Mouse (Mus musculus) c-Kit-positive CD71-positive TER-119-positive erythroid progenitor cells, embryonic 14.5 days (primary cell): ENCODE data around the gene Rplp1.

Experiments
- DNase-seq: peaks from one replicate; pipeline ENCODE4 v3.0.0-alpha.2; 2013; ENCODE audit warnings: low spot score

Rplp1 gene

DNA sequence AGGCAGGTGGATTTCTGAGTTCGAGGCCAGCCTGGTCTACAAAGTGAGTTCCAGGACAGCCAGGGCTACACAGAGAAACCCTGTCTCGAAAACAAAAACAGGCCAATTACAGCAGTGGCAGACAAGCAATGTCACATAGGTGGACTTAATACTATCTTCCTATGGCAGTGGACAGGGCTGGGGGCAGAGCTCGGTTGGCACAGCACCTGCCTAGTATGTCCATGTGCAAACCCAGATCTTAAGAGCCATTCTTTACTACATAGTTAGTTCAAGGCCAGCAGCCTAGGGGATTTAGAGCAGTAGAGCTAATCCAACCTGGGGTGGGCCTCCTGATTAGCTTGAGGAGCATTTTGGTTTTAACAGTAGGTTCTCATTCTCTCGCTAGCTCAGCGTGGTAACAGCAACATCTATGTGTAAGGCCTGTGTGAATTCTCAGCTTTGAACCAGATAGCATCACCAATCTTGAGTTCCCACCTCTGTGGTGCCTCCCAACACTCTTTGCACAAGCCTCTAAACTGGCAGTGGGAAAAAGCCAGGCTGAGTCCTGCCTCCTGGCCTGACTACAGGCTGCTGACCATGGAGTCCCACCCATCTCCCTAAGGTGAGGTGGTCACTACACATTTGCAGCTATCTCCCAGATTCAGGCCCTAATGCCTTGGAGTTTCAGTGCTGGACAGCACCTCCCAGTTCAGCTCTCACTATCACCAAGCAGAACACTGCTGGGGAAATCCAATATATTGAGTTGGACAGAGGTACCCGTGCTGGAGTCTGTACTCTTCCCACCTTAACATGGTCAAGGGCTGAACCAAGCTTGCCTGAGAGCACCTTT, 2.8 kb downstream of the Rplp1 start:
- no peak for DNase-seq

DNA sequence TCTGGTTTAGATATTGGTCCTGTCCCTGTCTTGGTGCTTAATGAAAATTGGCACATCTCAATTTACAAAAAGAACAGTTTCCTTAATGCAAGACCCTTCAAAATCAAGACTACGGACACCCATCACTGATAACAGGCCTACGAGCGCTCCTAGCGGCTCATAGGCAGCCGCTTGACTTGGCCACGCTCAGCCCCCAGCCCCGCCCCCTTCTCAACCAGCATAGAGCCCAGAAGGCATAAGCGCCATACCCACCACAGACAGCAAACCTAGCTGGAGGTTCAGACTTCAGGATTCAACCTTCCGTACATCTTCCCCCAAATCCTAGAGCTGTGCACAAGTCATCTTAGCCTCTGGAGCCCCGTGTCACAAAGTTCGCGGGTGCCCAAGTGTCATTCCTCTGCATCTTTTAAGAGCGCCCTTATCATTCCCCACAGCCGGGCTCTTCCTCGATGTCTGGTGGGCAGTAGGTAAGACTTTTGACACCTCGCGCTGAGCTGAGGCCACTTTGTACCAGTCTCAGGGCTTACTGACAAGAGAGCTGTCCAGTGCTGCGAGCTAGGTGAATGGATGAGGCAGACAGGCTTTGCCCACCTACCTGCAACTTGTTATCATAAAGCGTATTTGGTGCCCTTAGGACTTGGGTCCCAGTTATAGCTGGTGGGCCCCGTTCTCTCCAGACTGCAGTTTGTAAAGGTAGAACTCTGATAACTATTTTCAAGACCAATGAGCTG, 3.7 kb downstream of the Rplp1 start:
- DNase-seq = no peak

DNA sequence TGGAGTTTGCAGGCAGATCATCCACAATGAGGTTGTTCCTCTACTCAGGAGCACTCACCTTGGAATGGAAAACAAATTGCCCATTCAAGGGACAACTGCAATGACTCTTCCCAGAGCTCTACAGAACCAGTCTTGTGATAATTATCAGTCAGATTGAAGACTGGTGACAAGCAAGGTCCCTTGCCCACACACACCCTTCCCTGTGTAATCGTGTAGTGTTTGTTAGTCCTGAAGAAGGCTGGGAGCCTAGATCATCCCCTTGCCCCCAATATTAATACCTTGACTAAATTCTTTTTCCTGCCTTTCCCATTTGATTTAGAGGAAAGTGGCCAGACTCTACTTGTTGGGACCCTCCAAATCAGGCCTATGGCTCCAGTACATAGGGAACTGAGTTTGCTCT, 4.7 kb downstream of the Rplp1 start:
- no peak for DNase-seq

DNA sequence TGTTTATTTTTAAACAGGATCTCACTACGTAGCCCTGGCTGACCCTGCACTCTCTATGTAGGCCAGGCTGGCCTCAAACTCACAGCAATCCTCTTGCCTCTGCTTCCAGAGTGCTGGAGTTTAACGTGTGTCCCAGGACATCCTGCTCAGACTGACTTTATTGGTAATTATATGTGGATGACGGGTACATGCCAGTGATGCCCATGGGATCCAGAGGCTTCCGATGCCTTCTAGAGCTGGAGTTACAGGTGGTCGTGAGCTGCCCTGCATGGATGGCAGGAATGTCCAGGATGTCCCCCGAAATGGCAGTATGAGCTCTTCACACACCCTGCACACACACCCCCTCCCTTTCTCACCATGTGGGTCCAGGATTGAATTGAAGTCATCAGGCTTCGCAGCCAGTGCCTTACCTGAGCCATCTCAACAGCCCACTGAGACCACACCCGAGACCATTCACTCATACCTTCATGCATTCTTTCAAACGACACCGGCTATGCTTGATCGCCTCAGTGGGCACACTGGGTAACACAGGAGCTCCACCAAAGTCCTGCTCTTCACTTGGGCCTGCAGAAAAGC, 5.4 kb downstream of the Rplp1 start:
- no peak for DNase-seq

DNA sequence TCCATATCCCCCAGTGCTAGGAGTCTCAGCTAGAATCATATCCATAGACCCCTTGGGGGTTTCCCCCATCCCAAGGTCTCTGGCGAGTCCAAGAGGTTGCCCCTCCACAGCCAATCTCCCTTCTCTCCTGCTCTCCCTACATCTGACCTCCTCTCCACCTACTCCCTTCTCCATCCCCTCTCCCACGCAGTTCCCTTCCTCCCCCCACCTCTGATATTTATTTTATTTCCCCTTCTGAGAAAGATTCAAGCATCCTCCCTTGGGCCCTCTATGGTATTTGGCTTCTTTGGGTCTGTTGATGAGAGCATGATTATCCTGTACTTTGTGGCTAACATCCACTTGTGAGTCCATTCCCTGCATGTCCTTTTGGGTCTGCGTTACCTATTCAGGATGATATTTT, 6.0 kb downstream of the Rplp1 start:
- DNase-seq = no peak

DNA sequence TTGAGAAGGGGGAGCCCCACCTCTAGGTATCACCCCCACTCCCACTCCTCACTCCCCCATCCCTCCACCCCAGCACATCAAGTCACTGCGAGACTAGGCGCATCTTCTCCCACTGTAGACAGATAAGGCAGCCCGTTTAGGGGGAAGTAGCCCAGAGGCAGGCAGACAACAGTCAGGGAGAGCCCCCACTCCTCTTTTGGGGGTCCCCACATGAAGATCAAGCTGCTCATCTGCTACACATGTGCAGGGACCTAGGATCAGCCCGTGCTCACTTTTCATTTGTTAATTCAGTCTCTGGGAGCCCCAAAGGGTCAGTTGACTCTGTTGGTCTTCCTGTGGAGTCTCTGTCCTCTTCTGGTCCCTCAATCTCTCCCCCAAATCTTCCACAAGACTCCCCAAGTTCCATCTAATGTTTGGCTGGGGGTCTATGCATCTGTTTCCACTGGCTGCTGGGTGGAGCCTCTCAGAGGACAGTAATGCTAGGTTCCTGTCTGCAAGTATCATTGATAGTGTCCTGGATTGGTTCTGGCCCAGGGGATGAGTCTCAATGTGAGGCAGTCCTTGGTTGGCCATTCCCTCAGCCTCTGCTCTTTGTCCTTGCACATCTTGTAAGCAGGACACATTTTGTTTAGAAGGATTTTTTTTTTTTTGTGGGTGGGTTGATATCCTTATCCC, 6.6 kb downstream of the Rplp1 start:
- no peak for DNase-seq

DNA sequence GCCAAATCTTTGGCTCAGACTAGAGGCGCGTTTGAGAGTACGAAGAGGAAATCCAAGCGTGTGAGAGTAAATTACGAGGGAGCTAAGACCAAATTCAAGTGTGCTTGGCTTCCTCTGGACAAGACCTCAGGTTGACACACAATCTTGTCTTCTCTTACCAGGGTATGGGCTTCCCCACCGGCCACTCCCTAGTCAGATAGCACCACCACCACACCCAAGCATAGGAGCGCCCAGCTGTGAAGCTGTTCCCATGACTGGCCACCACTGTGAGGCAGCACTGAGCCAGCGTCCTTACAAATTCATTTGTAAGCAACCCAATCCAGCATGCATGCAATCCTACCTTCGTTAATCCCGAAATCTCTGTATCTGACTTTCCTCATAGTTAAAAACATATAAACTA, 7.4 kb downstream of the Rplp1 start:
- DNase-seq = peak; percentile 70

DNA sequence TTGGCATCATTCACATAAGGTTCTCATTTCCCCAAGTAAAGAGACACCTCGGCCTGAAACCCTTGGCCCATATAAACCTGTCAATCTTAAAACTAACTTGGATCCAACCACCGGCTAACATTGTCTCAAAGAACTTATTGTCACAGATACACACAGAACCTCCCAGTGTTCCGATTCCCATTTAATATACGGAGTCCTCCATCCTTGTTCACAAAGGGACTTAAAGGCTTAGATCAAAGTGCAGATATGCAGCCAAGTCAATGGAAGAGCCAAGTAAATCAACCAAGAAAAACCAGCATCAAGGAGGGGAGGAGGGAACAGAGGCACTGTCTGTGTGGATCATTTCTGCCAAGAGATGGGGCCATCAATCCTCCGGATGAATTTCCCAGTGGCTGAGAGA, 8.8 kb downstream of the Rplp1 start:
- DNase-seq = no peak

DNA sequence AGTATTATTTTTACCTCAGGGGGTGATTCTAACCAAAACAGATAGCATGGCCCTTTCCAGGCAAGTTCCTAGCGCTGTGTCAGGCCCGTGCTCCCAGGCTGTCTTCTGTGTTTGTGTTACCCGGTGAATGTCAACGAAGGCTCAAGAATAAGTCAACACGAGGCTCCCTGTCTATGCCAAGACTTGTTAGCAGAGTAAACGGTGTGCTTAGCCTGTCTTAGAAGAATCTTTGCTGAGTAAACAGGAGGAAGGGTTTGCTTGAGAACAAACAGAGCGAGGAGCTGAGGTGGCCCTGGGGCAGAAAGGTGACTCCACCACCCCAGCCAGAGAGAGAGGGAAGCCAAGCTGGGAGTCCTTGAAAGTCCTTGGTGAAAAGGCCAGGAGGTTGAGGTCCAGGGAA, 10.1 kb downstream of the Rplp1 start:
- no peak for DNase-seq

DNA sequence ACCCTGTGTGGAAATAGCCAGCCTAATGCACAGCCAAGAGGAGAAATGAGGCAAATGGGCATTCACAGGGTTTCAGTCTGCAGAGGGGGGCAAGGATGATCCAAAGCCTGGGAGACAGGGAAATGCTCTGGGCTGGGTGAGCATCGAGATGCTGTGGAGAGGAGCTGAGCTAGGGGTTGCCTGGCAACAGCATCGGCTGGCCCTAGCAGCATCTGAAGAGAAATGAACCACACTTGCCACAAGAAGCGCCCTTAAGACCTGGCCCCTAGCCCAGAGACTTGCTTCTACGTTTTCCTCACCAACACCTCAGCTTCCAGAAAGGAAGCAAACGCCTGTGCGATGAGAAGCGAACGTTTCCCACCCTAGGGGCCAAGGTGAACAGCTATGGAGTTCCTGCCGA, 11.9 kb downstream of the Rplp1 start:
- no peak for DNase-seq

DNA sequence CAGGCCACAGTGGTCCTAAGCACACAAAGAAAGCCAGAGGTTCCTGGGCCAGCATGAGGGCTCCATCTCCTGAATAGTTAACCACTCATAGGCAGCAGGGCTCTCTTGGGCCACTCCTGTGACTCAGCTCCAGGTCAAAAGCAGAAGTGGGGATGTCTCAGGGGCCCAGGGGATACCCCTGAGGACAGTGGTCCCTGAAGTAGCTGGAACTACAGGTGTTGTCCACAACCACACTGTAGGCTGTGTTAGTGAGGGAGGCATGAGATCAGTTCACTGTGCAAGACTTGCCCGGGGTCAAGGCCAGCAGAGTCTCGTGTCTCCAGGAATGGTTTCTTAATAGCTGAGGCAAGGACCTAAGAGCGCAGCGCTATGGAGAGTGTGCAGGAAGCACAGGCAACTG, 12.8 kb downstream of the Rplp1 start:
- no peak for DNase-seq

DNA sequence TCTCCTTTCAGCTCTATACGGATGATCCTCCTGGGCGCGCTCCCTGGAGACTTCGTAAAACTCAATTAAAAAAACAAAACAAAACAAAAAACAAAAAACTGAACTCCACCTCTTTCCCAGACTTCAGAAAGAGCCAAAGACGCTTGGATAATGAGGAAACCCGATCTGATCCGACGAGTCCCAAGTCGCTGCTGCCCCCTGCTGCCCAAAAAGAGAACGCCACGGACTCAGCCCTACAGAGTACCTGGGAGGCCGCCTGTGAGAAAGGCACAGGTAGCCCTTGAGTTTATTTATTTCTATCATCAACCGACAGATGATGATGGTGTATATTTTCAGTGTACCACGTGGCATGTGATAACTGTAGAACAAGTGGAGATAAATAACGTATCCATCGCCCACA, 14.5 kb downstream of the Rplp1 start:
- DNase-seq = no peak

DNA sequence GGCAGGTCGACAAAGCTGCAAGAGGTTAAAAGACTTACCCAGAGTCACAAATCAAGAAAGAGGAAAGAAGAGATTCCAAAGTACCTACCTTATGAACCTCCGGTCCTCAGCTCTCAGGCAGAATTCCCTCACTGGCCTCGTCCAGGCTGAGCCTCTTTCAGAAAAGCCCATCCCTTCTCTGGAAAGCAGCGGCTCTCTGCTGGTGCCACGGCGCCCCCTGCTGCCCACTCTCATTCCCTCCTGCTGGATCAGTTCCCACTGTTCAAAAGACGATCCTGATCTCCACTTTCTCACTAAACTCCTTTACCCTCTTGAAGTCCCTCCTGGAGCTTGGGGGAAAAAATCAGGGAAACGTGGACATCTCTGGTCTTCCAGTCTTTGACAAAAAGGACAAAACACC, 15.9 kb downstream of the Rplp1 start:
- no peak for DNase-seq

DNA sequence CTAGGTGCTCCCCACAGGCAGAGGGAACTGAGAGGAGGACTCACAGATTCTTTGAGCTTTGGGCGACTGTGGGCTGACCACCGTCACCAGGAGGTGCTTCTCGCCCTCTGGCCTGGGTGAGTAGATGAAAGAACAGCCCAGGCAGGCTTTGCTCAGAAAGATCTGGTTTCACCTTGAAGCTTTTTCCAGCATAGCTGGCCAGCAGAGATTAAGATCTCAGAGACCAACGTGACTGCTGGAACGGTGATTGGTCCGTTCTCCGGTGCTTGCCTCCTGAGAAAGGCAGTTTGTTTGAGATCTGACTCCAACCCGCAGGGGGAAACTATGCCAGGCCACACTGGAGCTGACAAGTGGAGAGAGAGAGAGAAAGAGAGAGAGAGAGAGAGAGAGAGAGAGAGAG, 19.3 kb downstream of the Rplp1 start:
- DNase-seq = no peak

DNA sequence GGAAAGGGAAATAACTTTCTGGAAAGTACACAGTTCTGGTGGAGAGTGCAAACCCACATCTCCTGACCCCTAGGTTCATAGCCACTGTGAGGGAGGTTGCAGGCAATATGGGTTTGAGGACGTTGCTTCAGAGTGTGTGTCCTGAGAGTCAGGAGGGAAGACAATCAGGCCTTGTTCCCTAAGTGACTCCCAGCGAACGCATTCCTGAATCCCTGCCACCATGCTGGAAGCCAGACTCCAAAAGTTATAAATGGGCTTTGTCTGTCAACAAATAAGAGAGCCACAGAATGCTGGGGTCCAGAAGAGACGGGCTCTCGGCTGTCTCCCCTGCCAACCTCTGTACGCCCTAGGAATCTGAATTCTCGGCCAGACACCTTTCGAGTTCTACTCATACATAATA, 24.5 kb downstream of the Rplp1 start:
- DNase-seq = no peak

DNA sequence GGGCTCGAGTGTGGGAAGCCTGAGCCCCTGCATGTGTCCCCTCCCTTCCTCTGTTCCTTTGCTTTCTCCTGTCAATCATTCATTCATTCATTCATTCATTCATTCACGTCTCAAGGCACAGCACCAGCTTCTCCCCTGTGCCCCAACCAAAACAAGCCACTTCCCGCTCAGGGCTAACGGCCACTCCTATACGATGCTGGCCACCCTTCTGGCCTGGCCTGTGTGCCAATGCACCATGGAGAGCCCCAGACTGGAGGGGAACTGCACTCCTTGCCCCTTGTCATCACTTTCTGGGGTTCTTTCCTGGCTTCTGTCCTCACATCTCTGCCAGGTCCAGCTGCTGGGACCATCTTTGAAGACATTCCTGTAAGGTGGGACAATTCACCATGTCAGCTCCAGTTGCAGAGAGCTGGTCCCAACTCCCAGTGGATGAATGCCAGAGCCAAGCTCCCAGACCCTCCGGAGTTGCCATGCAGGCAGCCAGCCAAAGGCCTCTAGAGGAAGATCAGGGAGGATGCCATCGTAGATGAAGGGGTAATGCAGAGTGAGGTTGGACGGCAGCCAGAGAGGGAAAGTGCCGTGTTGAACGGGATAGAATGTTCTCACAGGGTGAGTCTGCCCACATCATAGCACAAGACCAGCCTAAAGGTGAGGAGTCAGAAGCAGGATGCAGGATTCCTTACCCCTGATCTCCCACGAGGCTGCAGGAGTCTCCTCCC, 26.5 kb downstream of the Rplp1 start:
- DNase-seq = no peak

DNA sequence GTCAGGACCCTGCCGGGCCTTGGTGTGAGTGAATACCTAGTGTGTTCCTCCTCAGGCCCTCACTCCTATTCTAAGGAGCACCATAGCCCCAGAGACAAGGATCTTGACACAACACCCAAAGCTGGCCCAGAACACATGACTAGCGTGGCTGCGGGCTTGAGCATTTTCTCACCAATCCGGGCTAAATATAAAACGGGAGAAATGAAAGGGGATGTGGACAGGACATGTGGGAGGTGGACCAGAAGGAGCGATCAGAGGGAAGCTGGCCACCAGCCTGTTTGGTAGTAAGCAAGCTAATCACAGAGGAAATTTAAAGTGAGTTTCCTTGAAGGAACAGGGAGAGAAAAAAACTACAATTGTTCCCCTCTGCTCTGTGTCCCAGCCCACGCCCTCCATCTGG, 28.4 kb downstream of the Rplp1 start:
- no peak for DNase-seq

DNA sequence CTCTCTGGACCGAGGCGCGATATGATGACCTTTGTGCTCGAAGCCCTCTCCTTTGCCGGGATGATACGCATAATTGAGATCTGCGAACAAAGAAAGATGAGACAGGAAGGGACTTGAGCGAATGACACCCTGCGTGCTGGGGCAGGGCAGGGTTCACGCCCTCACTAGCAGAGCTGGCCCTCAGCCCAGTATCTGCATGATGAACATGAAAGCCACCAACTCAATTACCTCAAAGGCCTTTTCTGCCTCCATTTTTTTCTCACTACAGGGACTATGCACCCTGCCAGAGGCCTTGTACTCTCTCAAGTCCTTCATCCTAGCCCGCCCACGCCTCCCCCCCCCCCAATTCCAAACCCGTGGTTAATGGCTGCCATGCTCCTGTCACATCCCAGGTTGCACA, 29.4 kb downstream of the Rplp1 start:
- DNase-seq = no peak

DNA sequence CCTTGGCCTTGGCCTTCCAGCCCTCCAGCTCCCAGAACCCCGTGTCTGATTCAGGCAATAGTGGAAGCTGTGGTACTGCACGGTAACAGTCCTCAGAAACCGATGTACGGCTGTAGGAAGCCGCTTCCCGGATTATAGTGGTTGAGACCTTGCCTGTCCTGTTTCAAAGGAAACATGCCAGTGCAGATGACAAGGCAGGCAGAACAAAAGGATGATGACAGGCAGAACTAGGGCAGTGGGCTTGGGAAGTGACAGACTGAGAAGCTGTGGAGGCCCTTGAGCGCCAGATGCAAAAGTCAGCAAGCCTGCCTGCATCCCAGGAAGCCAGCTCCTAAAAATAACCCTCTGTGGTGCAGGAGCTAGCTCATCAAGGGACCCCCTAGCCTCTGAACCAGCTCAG, 30.0 kb downstream of the Rplp1 start:
- no peak for DNase-seq

DNA sequence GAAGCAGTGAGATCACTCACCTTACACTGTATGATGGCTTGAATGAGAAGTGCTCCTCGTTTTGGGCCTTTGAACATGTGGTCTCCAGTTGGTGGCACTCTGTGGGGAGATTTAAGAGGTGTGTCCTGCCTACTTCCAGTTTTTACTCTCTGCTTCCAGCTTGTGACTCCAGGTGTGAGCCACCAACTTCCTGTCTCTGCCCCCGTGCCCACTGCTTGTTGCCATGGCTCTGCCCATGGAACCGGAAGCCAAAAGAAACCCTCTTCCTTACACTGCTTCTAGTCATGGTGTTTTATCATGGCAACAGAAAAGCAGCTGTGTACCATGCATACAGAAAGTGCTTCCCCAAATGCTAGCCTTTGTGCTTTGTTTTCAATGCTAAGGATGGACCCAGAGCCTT, 32.2 kb downstream of the Rplp1 start:
- DNase-seq = no peak

DNA sequence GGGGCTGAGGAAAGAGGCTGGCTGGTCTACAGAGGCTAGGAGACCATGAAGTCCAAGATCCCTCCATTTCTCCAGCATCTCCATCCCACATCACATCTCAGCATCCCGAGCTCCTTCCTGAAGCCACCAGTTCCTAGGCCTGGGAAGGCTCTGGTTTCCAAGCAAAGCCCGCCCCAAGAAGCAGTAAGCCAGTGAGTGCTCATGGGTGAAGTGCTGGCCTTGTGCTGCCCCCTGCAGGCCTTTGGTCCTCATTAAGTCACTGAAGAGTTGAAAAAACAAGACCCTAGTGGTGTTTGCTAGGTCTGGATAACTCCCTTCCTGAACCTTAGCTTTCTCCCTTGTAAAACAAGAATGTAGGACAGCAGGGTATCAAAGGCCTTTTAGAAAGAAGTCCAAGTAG, 35.5 kb downstream of the Rplp1 start:
- peak; percentile 20 for DNase-seq
